Mouse (Mus musculus): ENCODE measurements at regions not wholly inside any gene's neighbourhood (a gene's known extent, or its start where the extent isn't known, plus 50 kb on each side); places are given as distances from the start of the nearest gene placed in this dataset.
"Not testable (repeated sequence)": the region's sequence is repeated elsewhere in the genome, so short reads cannot be mapped to it uniquely, and the experiment has no call there.

DNA sequence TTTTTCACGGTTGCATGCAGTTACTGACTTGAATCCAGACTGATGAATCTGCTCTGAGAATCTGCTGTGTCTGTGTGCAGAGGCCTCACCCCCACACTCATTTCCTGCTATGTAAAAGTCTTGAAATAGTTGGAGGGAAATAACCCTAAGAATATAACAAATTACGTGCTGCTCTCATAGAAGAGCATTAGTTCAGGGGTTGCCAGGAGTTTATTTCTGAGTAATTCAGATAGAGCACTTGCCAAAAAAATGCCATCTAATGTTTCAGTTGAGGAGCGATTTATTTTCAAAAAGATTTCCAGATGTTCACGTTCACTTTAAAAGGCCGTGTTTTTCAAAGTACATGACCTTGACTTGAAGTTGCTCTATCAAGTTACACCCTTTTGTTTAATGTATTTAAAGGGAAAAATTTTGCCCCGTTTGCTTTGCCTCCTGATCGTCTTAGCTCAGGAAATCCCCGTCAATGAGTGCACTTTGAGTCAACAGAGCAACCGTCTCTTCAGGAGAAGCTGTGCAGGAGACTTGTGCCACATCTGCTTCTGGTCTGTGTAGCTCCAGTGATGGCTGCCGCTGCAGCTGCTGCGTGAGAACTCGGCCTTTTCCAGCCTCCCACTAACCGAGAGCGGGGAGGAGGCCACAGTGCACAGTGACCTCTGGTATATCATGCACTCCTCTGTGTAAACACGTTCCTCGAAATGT lies 50.9 kb upstream of the Sec61g start:
- no peak for DNase-seq

GRCm38 (mm10) chr11:16561727-16562126 lies 53.4 kb upstream of the Sec61g start:
- no peak for DNase-seq

GRCm38 (mm10) chr11:16589085-16589680 lies 80.9 kb upstream of the Sec61g start:
- no peak for DNase-seq

DNA sequence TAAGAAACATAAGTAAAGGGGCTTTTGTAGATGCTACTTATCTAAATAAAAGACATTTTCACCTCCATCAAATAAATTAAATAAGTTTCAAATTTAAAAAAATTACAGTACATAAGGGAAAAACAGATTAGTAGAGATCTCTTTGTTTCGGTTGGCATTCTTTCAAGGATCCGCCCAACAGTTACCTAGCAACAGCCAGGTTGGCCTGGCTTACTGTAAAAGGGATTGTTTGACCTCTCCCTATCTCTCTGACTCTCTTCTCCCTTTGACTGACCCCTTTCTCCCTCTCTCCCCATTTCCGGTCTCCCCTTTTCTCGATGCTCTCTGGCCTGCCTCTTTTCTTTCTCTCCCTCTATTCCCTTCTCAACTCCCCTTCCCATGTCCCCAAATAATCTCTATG lies 82.3 kb upstream of the Sec61g start:
- no peak for DNase-seq

DNA sequence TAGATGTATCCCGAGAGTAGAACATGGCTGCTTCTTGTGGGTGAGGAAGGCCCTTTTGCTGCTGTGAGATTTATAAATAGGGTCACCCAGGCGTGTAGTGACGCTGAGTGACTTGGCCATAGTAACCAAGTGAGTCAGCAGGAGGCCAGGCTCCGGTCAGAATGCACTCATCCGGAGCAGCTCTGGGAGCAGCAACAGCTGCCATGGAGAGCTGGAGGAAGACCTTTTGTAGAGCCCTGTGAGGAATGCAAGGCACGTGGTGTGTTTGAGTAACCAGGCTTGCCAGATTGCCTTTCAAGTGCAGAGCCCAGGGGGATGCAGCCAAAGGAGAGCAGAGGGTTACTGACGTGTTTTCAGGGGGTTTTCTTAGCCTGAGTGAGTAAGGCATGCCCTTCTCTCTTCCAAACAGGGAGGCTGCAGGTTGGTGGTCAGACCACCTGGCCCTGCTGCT lies 83.2 kb upstream of the Sec61g start:
- peak; percentile 1 for DNase-seq

GRCm38 (mm10) chr11:16592006-16592405 lies 83.7 kb upstream of the Sec61g start:
- DNase-seq = no peak

DNA sequence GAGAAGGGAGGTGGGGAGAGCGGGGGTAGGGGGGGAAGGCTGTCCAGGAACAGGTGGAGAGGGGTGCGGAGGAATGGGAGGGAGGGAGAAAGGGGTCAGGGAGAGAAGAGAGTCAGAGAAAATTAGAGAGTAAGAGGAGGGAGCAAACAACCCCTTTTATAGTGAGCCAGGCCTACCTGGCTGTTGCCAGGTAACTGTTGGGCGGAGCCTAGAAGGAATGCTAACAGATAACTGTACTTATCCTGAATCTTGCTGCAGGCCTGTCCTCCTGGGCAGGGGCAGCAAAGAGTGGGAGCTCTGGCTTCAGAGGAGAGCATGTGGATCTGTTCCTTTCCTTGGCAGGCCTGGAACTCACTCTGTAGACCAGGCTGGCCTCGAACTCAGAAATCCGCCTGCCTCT lies 84.5 kb upstream of the Sec61g start:
- no peak for DNase-seq

- no peak for DNase-seq
These were observed 86.5 kb upstream of the Sec61g start for GRCm38 (mm10) chr11:16594832-16595231.

- DNase-seq = no peak
These were observed 89.0 kb upstream of the Sec61g start for GRCm38 (mm10) chr11:16597038-16597830.

- DNase-seq = no peak
These were observed 94.7 kb upstream of the Sec61g start for GRCm38 (mm10) chr11:16602947-16603346.

DNA sequence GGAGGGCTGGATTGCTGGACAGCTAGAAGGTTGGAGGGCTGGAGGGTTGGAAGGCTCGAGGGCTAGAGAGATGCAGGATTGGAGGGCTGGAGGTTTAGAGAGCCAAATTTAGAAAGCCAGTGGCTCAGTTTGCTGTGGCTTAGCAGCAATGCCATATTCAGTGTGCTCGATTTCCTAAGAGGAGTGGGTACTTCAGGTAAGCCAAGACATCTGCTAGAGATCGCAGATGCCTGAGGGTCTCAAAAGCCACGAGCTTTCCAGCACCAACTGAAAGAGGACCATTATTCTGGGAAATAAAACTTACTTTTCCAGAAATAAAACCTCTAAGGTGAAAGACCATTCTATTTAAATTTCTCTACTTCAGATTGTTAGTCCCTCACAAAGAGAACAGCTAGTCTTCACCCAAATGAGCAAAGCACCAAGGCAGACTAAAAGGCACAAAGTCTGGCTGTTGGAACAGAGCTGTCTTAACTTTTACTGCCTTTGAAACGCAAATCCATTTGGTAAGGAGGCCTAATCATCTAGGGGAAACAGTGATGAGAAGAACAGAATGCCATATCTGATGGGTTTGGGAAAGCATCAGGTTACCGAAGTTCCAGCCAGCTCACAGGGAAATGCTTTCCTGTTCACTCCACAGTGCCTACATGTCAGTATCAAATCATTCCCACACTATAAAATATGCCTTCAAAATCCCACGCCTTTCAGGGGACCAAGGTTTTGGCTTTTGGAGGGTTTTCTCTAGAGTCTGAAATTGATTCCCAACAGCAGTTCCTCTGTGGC lies 98.3 kb upstream of the Sec61g start:
- no peak for DNase-seq

DNA sequence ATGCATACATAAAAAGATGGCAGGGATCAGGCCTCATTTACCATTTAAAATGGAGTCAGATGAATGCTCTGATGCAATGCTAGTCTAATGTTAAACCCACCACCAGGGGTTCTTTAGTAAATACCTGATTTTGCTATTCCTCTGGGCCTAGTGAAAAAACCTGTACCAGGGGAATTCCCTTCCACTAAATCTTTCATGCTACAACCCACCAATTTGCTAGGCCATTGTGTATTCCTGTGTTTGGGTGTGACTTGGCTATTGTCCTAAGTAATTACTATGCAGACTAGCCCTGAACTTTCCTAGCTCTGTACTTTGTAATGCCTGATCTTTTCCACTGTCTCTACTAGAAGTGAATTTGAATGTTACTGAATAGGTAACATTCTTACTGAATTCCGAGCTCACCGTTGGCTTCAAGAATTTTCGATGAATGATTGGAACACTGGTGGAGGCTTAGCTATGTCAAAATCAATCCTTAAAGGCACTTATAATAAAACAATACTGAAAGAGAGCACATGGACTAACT lies 99.7 kb upstream of the Sec61g start:
- not testable (repeated sequence) for DNase-seq

GRCm38 (mm10) chr11:16611741-16612140 lies 103.5 kb upstream of the Sec61g start:
- DNase-seq = no peak

DNA sequence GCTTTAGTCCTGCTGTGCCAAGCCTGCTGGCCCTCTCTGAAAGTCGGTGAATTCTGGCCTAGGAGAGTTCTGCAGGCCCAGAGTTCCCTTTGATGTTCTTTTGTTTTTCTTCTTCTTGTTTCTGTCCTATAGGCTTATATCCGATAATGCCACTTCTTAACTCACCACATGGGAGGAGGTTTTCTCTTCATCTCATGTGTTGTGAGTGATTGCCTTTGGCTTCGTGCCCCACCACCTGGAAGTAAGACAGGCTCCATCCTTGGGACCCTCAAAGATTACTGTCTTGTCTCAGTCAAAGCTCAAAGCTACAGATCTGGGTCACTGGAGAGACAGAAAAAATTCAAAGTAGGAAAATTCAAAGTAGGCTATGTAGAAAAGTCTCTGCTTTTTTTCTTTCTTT lies 104.2 kb upstream of the Sec61g start:
- no peak for DNase-seq

DNA sequence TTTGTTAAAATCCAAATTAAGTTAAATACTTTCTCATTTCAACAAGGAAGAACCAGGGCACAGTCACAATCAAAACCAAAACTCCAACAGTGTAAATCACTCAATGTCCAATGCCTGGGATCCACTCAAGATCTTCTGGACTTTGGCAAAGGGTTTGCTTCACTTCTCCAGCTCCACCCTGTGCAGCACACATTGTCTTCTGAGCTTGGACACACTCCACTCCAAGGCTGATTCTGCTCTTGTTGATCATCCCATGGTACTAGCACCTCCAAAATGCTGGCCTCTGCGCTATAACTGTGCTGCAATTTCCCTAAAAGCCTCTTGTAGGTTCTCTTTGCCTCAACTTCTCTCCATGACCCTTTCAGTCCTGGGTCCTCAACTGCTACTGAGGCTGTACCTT lies 111.5 kb upstream of the Sec61g start:
- DNase-seq = no peak

DNA sequence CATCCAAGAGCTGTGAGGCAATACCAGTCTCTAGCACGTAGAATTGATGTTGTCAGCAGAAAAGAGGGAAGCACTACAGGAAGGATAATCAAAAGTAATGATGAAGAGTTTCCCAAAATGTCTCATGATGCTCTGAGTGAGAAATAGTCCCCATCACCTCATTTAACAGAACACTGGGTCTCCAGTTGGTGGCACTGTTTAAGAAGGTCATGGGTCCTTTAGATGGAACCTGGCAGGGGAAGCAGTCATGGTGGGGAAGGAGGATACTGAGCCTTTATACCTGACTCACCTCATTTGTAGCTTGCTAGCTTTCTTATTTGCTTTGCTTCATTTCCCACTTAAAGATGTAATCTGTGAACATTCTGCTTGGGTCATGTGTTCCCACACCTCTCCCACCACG lies 115.4 kb upstream of the Sec61g start:
- DNase-seq = no peak

GRCm38 (mm10) chr11:16627294-16628085 lies 119.2 kb upstream of the Sec61g start:
- DNase-seq = no peak

- no peak for DNase-seq
These were observed 121.3 kb upstream of the Sec61g start for GRCm38 (mm10) chr11:16629410-16630129.

GRCm38 (mm10) chr11:16635796-16636195 lies 116.2 kb upstream of the Egfr start:
- not testable (repeated sequence) for DNase-seq

GRCm38 (mm10) chr11:16637679-16638078 lies 114.3 kb upstream of the Egfr start:
- no peak for DNase-seq

GRCm38 (mm10) chr11:16638349-16638748 lies 113.7 kb upstream of the Egfr start:
- no peak for DNase-seq

Data from cerebellum, adult 8-10 months (tissue).